Mouse (Mus musculus) megakaryocyte, embryonic 14.5 days (primary cell): ENCODE measurements around the gene Meiob.

Source experiments
- FLI1 ChIP-seq: IDR thresholded peaks from 2 replicates; pipeline ENCODE4 v1.6.1; 2012; ENCODE audit warnings: low read length, inconsistent platforms, mixed read lengths
- GATA1 ChIP-seq: IDR thresholded peaks from 3 replicates; pipeline ENCODE4 v1.6.1; 2012; ENCODE audit warnings: mixed read lengths, low read length, inconsistent platforms, borderline replicate concordance

- TF ChIP-seq GATA1, result no peak
- TF ChIP-seq FLI1, result no peak
These were observed 7.1 kb downstream of the Meiob start for GRCm38 (mm10) chr17:24811211-24811610.
